Mouse (Mus musculus): Measurements from ENCODE around the gene Cd84. TPM values are rescaled to one million over a fixed set of nuclear protein-coding genes. Genes with fewer than 3 reads are reported as not detected.
"Not testable (repeated sequence)": the region's sequence is repeated elsewhere in the genome, so short reads cannot be mapped to it uniquely, and the experiment has no call there.

Gene Cd84
- total RNA-seq (2015; ENCODE audit: low replicate concordance): 11.2 and 28.1 TPM in 2 replicates
- 22.3 and 28.9 TPM in 2 replicates for total RNA-seq (2017; ENCODE audit: low replicate concordance)

DNA sequence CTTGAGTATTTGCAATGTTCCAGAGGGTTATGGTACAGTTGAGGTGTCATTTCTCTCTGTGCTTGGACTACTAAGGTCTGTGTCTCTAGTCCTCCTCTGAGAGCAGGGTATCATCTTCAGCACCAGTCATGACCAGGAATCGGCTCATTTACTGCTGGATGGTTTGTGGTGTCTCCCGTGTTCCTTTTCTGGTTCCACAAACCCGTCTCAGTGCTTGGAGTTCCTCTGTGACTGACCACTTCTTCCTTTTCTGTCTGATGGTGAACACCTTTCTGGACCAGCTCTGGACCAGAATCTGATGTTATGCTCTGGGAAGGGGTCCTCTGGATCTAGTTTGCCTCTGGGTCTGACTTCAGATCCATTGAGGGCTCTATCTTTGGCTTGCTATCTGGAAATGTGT, at the start of gene Cd84:
Cd84 (plus strand) TSS at position 210 of the 400 bp plus-strand sequence.
- no peak for ATAC-seq (replicated peaks; ENCODE audit: low FRiP score, poor library complexity, severe bottlenecking)

DNA sequence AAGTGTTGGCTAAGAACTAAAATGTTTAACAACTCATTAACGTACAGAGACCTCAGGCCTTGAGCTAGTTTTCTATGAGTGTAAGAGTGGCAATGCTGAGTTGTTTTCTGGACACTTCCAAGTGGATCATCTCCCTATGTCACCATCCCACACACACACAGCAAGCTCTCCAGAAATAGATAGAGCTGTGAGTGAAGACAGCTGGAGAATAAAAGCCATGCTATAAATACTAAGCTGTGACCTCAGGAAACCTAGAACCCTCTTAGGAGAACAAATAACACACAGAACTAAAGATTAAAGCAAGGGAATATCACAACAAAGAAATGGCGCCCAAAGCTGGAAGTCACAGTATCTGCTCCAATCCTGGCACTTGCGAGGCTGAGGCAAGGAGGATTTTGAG, 48.0 kb upstream of the Cd84 start:
- no peak for ATAC-seq (replicated peaks; ENCODE audit: low FRiP score, poor library complexity, severe bottlenecking)

DNA sequence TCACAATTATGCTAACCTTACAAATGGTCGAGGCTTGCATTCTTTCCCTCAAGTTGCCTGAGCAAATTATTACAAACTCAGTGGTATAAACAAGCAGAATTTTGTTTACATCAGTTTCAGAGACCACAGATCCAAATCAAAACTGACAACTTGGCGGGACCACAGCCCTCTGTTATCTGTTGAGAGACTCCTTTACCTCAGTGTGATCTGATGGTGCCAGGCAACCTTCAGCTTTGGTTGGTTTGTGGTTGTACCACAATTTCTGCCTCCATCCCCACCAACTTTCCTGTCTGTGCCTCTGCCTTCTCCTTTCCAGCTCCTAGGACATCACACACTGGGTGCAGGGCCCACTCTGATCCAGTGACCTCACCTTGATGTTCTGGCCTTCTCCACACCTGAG, 43.3 kb upstream of the Cd84 start:
- no peak for ATAC-seq (replicated peaks; ENCODE audit: low FRiP score, poor library complexity, severe bottlenecking)

DNA sequence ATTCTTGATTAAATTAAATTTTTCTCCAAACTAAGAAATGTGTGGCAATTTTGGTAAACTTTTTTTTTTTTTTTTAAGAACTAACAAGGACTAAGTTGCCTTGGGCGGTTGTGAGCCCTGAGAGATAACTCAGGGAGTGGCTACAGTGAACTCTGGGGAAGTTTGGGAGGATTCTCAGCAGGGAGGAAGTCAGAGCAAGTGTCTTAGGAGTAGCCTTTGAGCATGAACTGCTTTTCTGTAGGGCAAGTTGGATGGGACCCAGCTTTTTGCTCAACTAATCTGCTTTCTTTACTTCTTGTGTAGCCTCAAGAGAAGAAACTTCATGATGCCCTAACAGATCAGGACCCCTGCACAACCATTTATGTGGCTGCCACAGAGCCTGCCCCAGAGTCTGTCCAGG, 41.7 kb upstream of the Cd84 start:
- no peak for ATAC-seq (replicated peaks; ENCODE audit: low FRiP score, poor library complexity, severe bottlenecking)

DNA sequence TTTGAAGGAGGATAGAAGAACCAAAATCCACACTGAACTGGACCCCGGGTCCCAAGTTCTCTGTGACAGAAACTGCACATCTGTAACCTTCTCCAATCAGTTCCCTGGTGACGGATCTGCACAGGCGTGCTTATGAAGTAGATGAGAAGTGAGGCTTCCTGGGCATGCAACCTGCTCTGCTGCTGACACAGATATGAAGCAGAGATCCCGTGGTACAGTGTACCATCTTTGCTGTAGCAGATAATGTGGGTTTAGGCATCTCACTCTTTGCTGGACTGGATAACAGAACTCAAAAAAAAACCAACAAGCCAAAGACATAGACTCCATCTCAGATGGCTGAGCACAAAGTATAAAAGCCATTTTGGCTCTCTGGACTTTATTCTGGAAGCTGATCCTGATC, 39.8 kb upstream of the Cd84 start:
- ATAC-seq (replicated peaks; ENCODE audit: low FRiP score, poor library complexity, severe bottlenecking): no peak

DNA sequence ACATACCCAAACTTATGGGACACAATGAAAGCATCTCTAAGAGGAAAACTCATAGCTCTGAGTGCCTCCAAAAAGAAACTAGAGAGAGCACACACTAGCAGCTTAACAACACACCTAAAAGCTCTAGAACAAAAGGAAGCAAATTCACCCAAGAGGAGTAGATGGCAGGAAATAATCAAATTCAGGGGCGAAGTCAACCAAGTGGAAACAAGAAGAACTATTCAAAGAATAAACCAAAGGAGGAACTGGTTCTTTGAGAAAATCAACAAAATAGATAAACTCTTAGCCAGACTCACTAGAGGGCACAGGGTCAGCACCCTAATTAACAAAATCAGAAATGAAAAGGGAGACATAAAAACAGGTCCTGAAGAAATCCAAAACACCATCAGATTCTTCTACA, 28.4 kb upstream of the Cd84 start:
- ATAC-seq (replicated peaks; ENCODE audit: low FRiP score, poor library complexity, severe bottlenecking): not testable (repeated sequence)

DNA sequence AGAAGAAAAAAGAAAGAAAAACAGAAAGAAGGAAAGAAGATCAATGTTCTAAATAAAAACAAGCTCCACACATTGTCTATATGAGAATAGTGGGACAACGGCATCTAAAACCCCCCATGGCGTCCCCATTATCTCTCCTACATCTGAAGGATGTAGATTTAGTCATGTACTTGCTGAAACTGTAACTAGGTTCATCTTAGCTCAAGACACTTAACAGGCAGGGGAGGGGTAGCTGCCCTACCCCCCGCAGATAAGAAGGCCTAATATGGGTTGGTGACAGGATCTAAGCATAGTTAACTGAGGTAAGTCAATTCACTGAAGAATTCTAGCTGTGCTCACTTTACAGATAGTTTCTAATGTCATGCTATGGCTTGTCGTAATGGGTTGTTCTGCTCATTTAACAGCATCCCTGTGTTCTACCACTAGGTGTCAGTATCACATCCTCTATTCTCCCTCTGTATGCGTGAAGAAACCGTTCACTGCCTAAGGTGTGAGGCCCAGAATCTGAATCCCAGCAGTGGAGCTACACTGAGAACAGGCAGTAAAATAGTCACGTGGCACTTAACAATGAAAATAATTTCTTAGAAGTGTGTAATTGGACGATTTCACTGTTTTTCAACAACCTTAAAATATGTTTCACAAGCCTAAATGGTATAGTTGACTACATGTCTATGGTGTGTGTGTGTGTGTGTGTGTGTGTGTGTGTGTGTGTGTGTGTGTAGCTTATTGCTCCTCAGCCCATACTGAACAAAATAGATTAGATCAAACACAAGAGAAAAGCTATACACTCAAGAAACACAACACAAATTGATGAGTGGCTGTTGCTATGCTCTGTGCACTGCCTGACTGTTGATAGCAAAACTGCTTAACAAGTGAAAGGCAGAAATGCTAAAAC, 23.7 kb upstream of the Cd84 start:
- no peak for ATAC-seq (replicated peaks; ENCODE audit: low FRiP score, poor library complexity, severe bottlenecking)

DNA sequence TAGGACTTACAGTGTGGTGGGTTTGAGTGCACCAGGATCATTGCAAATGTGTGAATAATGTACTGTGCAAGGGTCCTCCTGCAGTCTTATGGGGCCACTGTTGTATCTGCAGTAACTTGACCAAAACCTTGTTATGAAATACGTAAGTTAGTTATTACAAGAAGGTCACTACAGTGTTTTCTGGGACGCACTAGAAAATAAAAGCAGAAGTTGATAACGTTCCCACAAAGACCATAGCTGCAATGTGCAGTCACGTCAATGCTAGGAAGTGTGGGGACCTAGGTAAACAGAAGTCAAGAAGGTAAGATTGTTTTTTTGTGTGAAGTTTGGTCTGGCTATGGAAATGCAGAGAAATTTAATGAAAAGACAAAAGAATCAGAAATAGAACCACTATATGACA, 22.5 kb upstream of the Cd84 start:
- no peak for ATAC-seq (replicated peaks; ENCODE audit: low FRiP score, poor library complexity, severe bottlenecking)

DNA sequence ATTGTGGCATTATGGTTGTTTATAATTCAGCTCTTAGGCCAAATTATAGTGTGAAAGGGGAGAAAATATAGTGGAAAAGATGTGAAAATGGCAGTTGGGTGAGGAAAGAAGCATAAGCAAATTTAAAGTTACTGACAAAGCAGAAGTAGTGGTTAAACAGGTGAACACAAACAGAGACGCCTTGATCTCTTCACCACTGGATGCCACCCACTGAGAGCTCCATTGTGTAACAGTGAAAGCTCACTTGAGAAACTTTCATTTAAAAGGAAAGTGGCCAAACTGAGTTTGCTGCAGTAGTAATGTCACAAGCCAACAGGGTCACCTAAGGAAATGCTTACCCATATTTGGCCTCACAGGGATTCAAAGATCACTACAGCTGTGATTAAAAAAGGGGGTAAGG, 18.2 kb upstream of the Cd84 start:
- ATAC-seq (replicated peaks; ENCODE audit: low FRiP score, poor library complexity, severe bottlenecking): no peak

DNA sequence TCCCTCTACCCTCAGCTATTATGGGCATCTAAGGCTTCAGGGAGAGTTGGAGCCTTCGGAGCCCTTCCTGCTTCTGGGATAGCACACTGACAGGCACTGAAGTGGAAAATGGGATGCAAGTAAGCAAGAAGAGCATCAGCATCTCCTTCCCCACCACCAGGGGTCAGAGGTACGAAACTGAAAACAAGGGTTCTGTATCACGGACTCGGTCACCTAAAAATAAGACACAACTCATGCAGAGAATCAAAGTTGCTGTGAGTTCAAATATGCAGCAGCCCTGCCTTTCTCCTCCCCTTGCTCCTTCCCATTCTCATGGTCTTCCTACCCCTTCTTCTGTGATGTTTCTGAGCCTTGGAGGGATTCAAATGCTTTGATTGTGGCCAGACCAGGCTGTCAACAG, 14.0 kb upstream of the Cd84 start:
- no peak for ATAC-seq (replicated peaks; ENCODE audit: low FRiP score, poor library complexity, severe bottlenecking)

DNA sequence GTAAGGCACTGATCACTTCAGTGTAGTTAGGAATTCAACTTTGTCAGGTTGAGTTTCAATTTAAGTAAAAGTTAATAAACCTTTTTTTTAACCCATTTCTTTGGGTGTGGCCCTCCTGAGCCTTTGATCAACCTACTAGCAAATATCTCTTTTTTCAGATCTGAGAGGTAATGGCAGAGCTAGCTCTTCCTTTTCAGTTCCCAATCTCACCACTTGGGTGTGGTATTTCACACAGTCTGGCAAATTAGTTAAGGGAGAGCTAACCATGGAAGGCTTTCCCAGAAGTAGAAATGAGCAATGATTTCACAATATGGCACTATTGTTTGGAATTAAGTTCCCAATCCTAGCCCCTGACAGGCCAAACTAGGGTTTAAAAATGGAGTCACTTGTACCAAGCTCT, 13.3 kb upstream of the Cd84 start:
- ATAC-seq (replicated peaks; ENCODE audit: low FRiP score, poor library complexity, severe bottlenecking): no peak

DNA sequence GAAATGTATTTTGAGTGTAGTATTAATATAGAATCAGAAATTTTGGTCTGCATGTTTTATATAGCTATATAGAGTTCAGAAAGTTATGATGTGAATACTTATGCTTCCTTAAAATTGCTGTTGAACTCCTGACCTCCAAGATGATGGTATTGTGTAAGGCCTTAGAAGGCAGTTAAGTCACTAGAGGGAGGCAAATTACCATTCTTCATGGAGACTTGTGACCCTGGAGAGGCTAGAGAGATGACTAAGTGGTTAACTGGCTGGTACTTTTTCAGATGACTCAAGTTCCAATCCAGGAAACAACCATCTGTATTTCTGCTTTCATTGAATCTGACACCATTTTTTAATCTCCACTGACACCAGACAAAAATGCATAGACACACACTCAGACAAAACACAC, 11.8 kb upstream of the Cd84 start:
- no peak for ATAC-seq (replicated peaks; ENCODE audit: low FRiP score, poor library complexity, severe bottlenecking)

DNA sequence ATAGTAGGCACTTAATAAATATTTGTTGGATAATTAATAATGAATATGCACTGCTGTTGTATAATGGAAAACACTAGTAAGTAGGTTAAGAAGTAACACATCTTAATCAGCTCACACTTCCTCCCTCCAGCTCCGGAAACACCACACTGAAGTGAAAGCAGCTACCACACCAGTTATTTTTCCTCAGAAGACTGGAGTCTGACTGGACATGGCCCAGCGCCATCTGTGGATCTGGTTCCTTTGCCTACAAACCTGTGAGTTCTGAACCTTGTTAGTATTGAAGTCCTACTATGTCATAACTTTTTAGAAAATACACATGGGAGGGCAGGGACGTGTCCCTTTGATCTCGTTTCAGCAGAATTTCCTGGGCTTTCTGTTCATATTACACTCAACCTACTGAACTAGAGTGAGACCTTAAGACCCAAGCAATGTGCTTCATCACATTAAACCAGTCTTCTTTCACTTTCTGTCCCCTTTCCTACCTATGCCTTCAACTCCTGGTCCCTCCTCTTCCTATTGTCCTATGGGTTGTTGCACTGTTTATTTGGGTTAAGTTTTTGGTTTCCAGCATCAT, 1.0 kb downstream of the Cd84 start:
- ATAC-seq (replicated peaks; ENCODE audit: low FRiP score, poor library complexity, severe bottlenecking): no peak

DNA sequence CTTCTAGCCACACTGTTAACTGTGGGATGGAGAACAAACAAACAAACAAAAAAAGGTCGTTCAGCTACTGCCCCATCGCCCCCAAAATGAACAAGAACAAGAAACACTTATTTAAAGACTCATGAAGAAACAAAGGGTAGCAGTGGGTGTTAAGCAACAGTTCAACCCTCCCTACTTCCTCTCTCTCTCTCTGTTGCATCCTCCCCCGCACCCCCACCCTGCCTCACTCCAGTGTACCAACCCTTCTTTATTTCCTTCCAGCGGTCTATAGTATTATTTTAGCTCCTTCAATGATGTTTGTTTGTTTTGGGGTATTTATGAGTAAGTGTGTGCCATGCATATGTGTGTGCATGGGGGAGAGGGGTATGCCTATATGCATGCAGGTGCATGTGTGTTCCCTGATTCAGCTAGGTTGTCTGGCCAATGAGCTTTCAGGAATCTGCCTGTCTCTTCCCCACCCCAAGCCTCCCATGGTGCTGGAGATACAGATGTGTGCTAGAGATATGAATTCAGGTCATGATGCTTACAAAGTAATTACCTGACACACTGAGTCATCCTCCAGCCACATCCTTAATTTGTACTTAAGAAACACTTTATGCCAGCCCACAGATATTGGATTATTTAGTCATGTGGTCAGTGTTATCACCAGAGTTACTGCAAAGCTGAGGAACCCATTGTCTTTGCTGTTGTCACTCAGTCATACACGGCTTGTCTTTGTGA, 5.7 kb downstream of the Cd84 start:
- no peak for ATAC-seq (replicated peaks; ENCODE audit: low FRiP score, poor library complexity, severe bottlenecking)

DNA sequence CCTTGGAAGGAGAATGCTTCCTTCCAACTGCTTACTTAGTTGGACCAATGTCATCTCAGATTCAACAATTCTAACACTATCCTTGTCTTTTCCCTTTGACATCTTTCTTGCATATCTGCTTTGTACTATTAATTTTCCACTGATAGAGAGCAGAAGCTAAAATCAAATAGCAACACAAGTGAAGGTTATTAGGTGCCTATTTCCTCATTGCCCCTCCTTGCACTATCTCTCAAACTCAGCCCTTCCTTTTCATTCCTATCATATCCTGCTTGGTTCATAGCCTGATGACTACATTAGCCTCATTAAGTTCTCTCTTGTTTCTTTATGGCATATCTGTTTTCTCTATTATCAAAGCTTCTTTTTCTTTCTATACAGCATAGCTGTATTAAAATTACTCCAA, 8.7 kb downstream of the Cd84 start:
- ATAC-seq (replicated peaks; ENCODE audit: low FRiP score, poor library complexity, severe bottlenecking): no peak

DNA sequence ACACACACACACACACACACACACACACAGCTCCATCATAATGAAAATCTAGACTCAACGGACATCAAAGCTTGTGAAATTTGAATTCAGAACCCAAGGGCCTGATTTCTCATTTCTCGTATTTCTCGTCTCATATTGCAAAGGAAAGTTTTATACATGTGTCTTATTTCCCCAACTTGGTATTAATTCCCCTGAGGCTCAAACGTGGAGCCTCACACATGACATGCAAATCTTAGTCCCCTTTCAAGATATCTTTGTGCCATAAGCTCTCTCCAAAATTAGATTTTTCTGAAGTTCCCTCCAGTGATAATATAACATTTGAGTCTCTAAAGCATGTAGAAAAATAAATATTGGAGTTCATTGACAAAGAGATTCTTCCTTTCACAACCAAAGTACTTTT, 9.3 kb downstream of the Cd84 start:
- ATAC-seq (replicated peaks; ENCODE audit: low FRiP score, poor library complexity, severe bottlenecking): no peak

DNA sequence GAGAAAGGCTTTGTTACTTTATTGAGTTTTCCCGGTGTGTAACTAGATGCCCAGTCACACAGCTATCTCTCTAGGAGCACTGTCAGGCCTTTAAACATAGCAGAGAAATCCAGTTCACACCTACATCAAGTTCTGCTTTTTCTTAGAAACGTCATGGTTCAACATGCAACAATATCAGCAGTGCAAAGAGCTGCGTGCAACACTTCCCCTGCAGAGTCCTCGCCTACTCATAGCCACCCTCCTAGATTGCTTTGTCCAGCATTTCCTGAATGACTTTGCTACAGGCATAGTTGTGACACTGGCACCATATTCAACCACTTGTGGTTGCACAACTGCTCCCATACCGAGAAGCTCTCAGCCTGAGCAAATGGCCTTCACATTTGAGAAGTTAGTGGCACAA, 10.0 kb downstream of the Cd84 start:
- no peak for ATAC-seq (replicated peaks; ENCODE audit: low FRiP score, poor library complexity, severe bottlenecking)

DNA sequence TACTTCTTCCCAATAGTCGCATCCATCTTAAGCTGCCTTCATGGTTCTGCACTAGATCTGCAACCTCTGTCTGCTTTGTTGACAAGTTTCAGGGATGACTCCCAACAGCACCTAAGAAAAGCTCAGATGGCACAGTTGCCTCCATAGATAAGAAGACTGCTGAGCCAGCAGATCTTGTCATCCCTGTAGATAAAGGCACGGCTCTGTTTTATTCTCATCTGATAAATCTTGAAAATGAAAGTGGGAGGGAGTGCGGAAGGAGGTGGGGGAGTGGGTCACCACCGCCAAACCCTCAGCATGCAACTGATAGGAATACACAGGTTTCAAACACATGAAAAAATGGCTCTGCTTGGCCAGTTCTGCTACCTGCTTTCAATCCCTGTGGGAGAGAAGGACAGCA, 26.0 kb downstream of the Cd84 start:
- no peak for ATAC-seq (replicated peaks; ENCODE audit: low FRiP score, poor library complexity, severe bottlenecking)

DNA sequence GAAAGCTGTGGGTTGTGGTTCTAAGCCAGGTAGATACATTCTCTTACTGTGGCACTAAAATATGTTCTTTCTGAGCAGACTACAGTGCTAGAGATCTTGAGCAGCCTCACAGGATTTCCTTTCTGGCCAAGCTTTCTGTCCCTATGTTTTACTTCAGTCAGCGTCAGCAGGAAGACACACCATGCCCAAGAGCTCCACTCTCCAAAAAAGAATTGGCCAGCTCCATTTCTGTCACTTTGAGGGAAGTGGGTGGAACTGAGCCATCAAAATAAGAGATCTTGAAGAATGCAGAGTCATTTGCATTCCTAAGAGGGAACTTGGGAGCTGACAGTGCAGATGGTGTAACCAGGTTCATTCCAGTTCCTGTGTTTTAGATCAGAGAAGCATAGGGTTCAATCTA, 47.5 kb downstream of the Cd84 start:
- no peak for ATAC-seq (replicated peaks; ENCODE audit: low FRiP score, poor library complexity, severe bottlenecking)

DNA sequence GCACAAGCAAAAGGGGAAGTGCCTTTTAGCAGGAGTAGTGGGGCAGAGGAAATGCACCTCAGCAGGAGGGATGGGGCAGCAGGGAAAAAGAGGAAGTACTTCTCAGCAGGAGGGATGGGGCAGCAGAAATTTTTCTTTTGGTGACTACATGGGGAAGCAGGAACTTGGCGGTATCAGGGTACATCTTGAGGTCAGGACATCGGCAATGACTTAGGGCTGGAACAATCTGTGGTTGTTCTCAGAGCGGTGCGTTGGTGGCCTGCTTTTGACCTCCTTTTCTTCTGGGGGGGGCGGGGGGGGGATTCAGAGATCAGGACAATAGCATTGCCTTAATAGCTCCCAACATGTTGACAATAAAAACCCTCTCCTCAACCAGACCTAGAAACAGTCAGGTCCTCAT, 55.9 kb downstream of the Cd84 start, which contains the start of gene Gm10521:
Gm10521 (plus strand) TSS at position 301 of the 400 bp plus-strand sequence.
- ATAC-seq (replicated peaks; ENCODE audit: low FRiP score, poor library complexity, severe bottlenecking): not testable (repeated sequence)

DNA sequence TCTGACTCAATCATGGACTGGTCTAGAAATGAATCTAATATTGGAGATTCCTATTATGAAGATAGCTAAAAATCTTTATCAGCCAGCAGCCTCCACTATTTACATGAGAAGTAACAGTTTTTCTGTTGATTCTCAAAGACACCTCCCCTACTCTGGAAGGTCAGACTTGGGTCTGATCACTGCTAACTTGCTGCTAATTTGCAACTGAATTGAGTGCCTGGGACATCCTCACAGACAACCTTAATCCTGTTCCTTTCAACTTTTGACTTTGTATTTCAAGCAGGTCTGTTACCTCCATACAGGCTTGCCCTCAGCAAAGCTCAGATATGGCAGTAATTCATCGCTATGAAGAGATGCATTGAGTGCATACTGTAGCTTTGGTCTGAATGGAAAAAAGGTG, 64.5 kb downstream of the Cd84 start:
- ATAC-seq (replicated peaks; ENCODE audit: low FRiP score, poor library complexity, severe bottlenecking): no peak
